Mouse (Mus musculus) neural tube, postnatal 0 days (tissue): ENCODE results near the gene Obox6. TPM values are rescaled to one million over a fixed set of nuclear protein-coding genes. Genes with fewer than 3 reads are reported as not detected.

Source experiments
- polyA plus RNA-seq: library from polyadenylated mRNA; unstranded; fragments of >200 nt; fragmentation: Nextera tagmentation; extraction: Ambion mirVana; gene quantifications from 2 replicates; pipeline ENCODE4 v1.2.1, GENCODE M21; 2015

Gene Obox6
- not detected in 2 replicates for polyA plus RNA-seq

DNA sequence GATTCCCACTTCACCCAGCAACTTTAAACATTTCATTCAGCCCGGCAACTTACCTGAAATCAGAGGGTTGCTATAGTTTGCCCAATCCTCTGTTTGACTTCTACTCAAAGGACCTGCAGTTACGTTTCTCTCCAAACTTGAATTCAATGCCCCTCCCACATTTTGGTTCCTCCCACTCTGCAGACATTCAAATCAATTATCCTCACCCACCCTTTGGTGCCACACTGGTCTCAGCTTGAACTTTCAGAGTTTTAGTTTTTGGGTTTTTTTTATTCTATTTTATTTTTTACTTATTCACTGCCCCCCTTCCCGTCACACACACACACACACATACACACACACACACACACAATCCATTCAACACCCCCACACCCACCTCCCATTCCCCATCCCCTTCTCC is at the start of gene Obox6:
Obox6 (minus strand) TSS at position 101 of the 400 bp plus-strand sequence.

DNA sequence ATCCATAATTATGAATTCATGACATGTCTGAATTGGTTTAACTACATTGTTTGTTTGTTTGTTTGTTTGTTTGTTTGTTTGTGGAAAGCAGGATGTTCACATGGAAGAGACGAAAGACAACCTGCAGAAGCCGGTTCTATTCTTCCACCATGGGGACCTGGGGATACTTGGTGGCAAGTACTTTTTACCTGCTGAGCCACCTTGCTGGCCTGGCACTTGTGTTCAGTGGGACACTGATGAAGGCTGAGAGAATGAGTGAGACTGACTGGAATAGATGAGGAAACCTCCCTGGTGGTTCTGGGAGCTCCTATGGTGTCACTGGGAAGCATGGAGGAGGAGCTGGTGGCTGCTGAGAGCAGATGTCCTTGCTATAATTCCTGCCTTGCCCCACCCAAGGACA is 42.8 kb upstream of the Obox6 start, which contains the start of gene Crxos:
Crxos (plus strand) TSS at position 301 of the 400 bp plus-strand sequence.

DNA sequence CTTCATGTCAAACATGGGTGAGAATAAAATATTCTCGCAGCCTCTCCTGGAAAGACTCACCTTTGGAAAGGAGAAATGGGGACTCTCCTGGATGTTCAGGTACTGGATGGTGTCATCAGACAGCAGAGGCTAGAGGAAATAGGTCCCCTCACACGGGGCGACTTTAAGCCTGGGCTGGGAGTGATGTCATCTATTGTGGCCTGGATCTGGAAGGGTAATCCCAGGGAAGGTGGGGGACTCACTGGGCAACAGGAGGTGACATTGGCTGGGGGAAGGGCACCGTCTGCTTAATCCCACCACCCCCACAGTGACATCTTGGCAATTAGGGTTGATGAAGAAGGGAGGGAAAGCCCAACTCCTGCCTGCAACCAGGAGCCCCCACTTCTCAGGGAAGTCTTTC is 40.3 kb upstream of the Obox6 start, which contains the start of gene Crx:
Crx (minus strand) TSS at position 213 of the 400 bp plus-strand sequence.

Other genes starting within 250 kb of the Obox6 start
- gene Obox3, start 199.8 kb downstream of the Obox6 start, polyA plus RNA-seq: not detected in 2 replicates
- gene Obox5, start 89.5 kb downstream of the Obox6 start, polyA plus RNA-seq: not detected in 2 replicates
- gene Crx, start 40.3 kb upstream of the Obox6 start, polyA plus RNA-seq: not detected in 2 replicates
- gene Crxos, start 42.9 kb upstream of the Obox6 start, polyA plus RNA-seq: not detected in 2 replicates
- 1,765 and 1,901 TPM in 2 replicates for gene Selenow, start 82.7 kb upstream of the Obox6 start, polyA plus RNA-seq
- 109 and 111 TPM in 2 replicates for gene Nop53, start 106.4 kb upstream of the Obox6 start, polyA plus RNA-seq
- gene Ehd2, start 127.9 kb upstream of the Obox6 start, polyA plus RNA-seq: 5.6 and 8.1 TPM in 2 replicates
- gene Bicra, start 208.2 kb upstream of the Obox6 start, polyA plus RNA-seq: 3.9 and 5.4 TPM in 2 replicates
- 0.24 and 0.32 TPM in 2 replicates for gene Zfp541, start 222.1 kb upstream of the Obox6 start, polyA plus RNA-seq